Mouse (Mus musculus) stomach, postnatal 0 days (tissue): Measurements from ENCODE around the gene Dazap2.

Source experiments
- CTCF ChIP-seq: IDR thresholded peaks from 2 replicates; pipeline ENCODE4 v1.5.1; 2016; ENCODE audit warnings: antibody characterized with exemption, low read depth, mild to moderate bottlenecking, moderate library complexity
- EP300 ChIP-seq: optimal IDR thresholded peaks from 2 replicates; pipeline ENCODE3; 2016; ENCODE audit warnings: antibody characterized with exemption

DNA sequence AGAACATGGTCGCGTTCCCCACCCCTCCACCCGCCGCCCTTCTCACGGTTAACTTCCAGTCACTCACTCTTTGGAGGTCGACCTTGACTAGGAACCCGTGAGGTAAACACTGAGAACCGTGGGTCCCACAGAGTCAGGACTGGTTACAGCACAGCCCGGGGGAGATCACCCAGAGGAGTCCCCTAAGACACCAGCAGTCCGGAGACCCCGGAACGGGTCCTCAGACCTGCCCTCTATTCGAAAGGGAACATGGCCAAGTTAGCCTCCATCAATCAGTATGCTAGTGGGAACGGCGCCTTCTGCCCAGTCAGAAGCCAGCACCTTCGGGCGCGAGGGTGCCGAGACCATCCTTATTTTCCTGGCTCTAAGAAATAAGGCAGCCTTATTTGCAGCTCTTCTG is 1.1 kb downstream of the Dazap2 start:
- TF ChIP-seq CTCF = no peak
- no peak for TF ChIP-seq EP300
